Mouse (Mus musculus) T-cell, adult 2 months (primary cell): ENCODE measurements around the gene Plcb4.
"Not testable (repeated sequence)": the region's sequence is repeated elsewhere in the genome, so short reads cannot be mapped to it uniquely, and the experiment has no call there.

Experiments used
- DNase-seq: peaks from one replicate; pipeline ENCODE4 v3.0.0; 2022; ENCODE audit warnings: low spot score

Plcb4 gene

GRCm38 (mm10) chr2:135717232-135718134 is 58.7 kb downstream of the Plcb4 start:
- DNase-seq, result no peak

GRCm38 (mm10) chr2:135722109-135722508 is 63.3 kb downstream of the Plcb4 start:
- DNase-seq, result no peak

DNA sequence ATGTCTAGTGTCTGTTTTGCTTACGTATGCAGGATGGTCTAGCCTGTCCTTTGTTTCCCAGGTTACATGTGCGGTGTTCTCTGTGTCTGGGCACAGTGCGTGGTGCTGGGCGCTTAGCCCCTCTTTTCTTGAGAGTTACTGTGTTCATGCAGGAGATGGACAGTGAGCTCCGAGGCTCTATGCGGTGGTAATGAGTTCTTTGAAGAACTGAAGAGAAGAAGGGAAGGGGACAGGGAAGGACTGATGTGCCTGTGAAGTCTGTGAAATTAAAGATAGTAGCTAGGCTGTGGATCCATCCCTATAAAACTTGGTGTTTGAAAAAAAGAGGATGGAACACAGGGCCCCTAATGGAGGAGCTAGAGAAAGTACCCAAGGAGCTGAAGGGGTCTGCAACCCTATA is 64.6 kb downstream of the Plcb4 start:
- DNase-seq, result no peak

GRCm38 (mm10) chr2:135724489-135724888 is 65.7 kb downstream of the Plcb4 start:
- DNase-seq, result no peak

DNA sequence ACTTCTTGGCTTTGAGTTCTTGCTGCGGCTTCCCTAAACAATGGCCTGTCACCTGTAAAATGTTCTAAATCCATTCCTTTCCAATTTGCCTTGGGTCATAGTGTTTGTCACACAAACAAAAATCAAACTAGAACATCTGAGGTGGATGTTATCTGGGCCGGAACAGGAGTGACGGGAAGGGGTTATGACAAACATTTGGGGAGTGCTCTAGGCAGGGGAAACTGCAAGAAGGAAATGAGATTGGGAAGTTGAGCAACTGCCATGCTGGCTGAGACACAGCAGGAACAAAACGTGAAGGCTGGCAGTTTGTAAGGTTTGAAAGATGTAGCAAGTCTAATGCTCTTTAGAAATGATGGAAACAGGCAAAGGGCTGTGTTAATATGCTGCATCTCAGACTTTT is 66.6 kb downstream of the Plcb4 start:
- DNase-seq, result no peak

DNA sequence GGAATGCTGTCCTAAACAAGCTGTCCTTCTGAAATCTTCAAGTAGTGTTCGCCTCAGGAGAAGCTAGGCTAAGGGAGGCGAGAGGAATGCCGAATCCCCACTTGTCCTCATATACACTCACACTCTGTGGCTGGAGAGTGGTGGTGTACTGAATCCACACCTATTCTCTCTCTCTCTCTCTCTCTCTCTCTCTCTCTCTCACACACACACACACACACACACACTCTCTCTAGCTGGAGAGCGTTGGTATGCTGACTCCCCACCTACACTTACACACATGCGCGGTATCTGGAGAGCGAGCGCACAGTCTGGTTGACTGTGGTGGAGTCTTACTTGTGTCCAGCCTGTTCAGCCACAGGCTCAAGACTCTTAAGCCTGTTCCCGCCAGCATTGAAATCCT is 68.3 kb downstream of the Plcb4 start:
- no peak for DNase-seq

- DNase-seq, result no peak
Measured at GRCm38 (mm10) chr2:135727925-135728324, 69.1 kb downstream of the Plcb4 start.

GRCm38 (mm10) chr2:135731591-135731990 is 72.8 kb downstream of the Plcb4 start:
- DNase-seq, result no peak

DNA sequence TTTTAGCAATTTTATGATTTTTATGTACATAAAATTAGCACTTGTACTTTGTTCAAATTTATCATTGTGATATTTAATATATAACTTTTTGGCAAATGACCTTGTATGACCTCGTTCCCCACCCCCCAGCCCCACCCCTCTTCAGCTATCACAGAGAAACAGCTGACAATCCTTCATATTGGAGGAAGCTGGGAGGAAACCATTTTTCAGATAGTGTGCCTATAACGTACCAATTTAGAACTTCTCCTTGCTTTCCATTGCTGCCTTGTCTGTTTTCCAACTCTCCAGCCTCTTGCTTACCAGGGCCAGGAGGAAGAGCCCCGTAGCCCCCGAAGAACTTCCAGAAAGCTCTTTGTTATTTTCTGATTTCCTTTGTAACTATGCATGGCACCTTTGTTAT is 73.8 kb downstream of the Plcb4 start:
- no peak for DNase-seq

DNA sequence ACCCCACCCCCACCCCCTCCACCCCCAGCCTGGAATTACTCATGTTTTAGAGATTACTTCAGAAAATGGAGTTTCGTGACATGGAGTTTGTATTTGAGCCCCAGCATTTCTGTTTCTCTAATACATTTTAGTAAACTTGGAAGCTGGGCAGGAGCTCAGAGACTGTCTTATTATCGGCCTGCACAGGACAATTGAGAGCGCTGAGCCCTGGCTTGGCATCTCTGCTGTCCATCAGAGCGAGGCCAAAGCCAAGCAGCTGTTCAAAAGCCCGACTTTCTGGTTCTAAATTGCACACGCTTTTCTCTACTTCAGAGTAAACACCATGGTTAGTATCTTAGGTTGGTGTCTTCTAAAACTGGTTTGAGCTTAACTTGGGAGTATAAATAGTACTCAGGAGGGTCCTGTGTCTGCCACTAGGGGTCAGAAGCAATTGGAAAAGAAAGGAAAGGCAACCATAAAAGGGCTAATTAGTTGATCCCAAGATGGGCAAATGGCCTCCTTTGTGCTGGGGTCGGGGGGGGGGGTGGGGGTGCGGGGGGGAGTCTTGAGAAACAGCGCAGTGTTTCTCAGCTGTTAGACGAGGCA is 75.2 kb downstream of the Plcb4 start:
- no peak for DNase-seq

DNA sequence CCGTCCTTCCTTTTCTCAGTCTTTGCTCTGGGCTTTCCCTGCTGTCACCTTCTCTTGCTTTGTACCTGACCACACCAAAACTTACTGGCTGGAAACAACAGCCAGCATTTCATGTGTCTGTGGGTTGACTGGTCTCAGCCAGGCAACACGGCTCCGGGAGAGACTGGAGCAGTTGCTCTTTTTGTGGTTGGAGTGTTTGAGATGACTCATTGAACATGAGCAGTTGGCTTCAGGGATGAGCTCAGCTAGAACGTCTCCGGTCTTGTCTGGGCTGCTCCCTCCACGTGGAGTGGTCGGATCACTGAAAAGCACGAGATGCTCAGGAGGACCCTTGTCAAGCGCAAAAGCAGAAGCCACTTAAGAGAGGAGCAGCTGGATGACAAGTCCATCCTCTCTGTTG is 78.7 kb downstream of the Plcb4 start:
- no peak for DNase-seq

GRCm38 (mm10) chr2:135738022-135738780 is 79.4 kb downstream of the Plcb4 start:
- DNase-seq, result not testable (repeated sequence)

DNA sequence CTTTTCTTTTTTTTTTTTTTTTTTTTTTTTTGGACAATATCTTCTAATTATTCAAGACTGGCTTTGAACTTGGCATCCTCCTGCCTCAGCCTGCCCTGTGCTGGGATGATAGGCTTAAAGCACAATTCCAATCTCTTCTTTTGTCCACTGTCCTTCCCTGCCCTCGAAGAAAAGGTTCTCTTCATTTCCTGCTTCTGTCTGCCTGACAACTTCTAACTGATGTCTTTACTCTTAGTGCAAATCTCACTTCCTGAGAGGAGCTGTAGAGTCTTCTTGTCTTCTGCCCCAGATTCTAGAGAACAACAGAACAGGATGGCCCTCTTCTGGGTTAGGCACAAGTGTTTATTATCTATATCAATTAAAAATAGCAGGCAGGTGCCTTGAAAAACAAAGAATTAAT is 80.1 kb downstream of the Plcb4 start:
- no peak for DNase-seq

- DNase-seq, result no peak
Measured at GRCm38 (mm10) chr2:135742954-135743700, 84.3 kb downstream of the Plcb4 start.

GRCm38 (mm10) chr2:135744711-135745110 is 85.9 kb downstream of the Plcb4 start:
- no peak for DNase-seq

DNA sequence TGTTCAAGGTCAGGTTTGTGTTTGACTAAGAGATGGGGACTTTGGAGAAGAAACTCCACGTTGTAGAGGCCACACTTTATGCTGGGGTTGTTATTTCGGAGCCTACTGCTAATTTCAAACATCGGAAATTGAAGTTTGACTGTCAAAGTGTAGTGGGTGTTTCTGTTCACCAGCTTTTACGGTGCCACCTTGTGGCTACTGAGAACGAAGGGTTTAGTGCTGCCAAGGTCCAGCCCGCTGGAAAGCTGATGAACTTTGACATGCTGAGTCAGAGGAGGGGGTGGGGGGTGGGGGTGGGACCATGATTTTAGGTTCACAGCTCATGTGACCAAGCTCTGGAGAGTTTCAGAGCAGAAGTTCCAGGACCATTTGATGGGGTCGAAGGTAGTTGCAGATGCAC is 86.3 kb downstream of the Plcb4 start:
- no peak for DNase-seq

DNA sequence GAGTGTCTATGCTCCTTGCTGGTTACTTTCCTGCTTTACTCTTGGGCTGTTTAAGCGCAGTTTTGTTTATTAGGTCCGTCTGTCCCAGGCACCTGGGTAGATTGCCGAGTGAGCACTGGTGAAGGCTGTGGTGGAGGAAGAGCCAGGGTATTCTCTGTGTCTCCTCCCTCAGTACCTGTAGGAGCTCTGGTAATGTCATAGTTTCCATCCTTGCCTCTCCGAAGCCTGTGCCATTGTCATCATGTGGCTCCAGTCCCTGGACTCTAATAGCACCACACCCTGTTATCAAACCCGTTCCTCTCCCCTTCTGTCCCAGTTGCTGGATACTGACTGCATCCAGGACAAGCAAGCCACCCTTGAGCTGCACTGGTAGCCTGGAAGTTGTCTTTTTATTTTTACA is 89.6 kb downstream of the Plcb4 start:
- no peak for DNase-seq

DNA sequence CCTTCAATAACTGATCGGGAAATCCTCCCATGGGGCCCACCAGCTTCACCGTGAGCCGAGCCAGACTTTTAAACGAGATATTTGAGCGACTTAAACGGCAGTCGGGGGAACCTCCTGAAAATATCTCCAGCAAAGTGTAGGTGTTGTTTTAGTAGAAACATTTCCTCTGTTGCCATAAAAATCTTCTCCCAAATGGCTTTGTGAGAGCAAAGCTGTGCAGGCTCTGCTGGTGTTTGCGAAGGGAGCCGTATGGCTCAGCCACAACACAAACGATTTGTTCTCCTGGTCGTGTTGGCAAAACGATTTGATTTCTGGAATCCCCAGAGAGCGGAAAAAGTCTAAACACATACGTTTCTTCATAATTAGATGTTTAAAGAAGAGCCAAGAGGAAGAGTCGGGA is 90.8 kb downstream of the Plcb4 start:
- DNase-seq, result no peak

- DNase-seq, result no peak
Measured at GRCm38 (mm10) chr2:135750748-135751147, 91.9 kb downstream of the Plcb4 start.

GRCm38 (mm10) chr2:135755792-135756191 is 97.0 kb downstream of the Plcb4 start:
- no peak for DNase-seq

DNA sequence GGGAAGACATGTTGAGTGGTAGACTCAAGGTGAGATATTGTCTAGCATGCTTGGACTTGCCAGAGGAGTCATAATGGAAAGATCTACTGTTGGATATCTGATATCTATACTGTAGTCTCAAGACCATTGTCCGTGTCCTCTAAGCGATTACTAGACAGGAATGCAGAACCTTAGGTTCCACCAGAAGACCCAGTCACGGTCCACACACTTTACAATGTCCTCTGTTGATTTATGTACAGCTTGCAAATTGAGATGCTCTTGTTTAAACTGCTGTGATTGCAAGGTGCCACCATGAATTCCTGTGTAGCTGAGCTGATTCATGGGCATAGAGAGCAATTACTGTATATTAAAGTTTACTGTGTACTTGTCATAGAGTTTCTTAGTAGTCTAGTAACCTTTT is 98.7 kb downstream of the Plcb4 start:
- no peak for DNase-seq

DNA sequence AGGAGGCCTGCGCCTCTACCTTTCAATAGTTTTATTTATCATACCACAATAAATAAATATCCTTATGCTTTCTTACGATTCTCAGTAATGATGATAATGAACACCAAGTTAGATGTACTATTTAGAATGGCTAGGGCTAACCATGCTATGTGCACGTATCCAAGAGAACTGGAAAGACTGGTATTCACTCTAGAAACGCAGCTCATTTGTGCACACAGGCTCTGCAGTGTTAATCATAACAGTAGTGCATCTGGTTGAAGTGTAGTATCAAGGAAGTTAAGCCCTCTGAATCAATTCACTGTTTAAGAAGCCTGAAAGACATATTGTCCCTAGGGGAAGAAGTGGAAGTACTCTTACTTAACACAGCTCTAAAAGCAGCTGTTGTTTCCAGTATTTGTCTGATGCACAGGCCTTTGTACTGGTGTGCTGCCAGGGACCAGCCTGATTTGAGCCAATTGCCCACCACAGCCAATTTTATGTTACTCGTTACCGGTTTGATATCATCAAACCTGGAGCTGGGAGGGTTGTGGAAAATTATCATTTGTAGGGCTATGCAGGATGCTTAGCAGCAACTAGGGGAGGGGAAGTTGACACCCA is 100.8 kb downstream of the Plcb4 start:
- DNase-seq, result no peak
